Mouse (Mus musculus): ENCODE data around the gene Ednrb.

Ednrb gene

DNA sequence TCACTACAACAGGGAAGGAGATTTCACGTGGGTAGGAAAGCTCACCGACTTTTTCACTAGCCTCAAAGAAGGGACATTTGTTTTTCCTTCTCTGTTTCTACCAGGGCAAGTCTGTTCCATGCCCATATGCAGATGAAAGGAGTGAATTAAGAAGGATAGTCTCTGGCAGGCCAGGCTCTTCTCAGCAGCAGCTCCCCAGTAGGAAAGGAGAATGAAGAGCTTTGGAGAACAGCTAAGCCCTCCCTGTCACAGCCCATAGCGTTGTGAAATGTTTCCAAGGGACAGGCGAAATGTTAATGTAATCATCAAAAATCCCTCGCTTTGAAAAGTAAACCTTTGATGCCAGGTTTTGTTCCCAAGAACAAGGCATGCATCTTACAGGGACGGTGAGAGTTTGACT is 76.7 kb downstream of the Ednrb start:
- in situ Hi-C loops (cut with MboI, MseI) = no loop called here

Data from T-helper 2 cell (primary cell).